9 mouse cellular contexts compared by ENCODE assay signal in the genomic region with DNA sequence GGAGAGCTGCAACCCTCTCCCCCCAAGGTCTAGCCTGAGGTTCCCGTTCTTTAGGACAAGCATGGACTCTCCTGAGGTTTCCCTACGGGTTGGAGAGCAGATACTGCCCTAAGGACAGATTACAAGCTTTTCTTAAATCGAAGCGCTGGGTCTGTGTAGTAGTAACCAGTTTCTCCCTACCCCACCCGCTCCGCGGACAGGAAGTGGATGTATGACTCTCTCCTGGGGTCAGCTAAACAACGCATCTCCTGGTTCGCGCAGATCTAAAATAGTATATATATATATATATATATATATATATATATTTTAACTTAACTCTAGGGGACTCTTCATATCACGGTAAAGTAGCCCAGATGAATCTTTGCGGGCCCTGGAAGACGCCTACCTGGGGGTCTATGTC. TPM values are rescaled to one million over a fixed set of nuclear protein-coding genes. Genes with fewer than 3 reads are reported as not detected.
A peak's percentile ranks its signal among the peaks of the same experiment; 100 is the strongest.
DNase-seq lines count a peak whose midpoint lies in the region; ATAC-seq and TF ChIP-seq lines count a peak whose summit lies in the region.
"Had no signal": no experiment of that assay in that cellular context is flagged by ENCODE, and none has a peak within 500 bp of the region (broad histone marks: within the 10 kb centered on the region; RNA-seq: fewer than 3 reads in every experiment).

No protein-coding gene starts in this region.

- DNase-seq in heart, adult 2 months: no peak
- DNase-seq in heart, postnatal 4 days: no peak
- peak; percentile 29 for DNase-seq in MN1 (ENCODE audit: low spot score)
- no peak for DNase-seq in heart, postnatal 0 days (ENCODE audit: low spot score)
- DNase-seq in midbrain, embryonic 11.5 days (ENCODE audit: low spot score, missing footprints): peak; percentile 89
- no peak for DNase-seq in natural killer cell, adult 2 months (ENCODE audit: low spot score in 2 of 2)
- DNase-seq in layer of hippocampus, postnatal 25 days (ENCODE audit: extremely low spot score in 1 of 2, low spot score in 1 of 2): no peak
- DNase-seq in layer of hippocampus, adult 9-11 months: no peak

- intact Hi-C loops in heart, adult 2 months (cut with DNase I): no loop called here

- H3K27ac ChIP-seq in heart, adult 2 months: no peak overlapping the region
- no peak overlapping the region for H3K27ac ChIP-seq in heart, postnatal 0 days (ENCODE audit: low read depth)
- H3K27ac ChIP-seq in midbrain, embryonic 11.5 days (ENCODE audit: low read depth, low read length): no peak overlapping the region

- TF ChIP-seq POLR2A in heart, adult 2 months (IDR thresholded peaks at IDR 0.05; ENCODE audit: insufficient read depth, low read depth, low read length): no peak

- no peaks in the 10 kb centered on the region for H3K27me3 ChIP-seq in heart, adult 2 months (ENCODE audit: control insufficient read depth, insufficient read depth, low read length)
- no peaks in the 10 kb centered on the region for H3K27me3 ChIP-seq in heart, postnatal 0 days (ENCODE audit: control insufficient read depth, insufficient read depth, low read length)
- H3K27me3 ChIP-seq in midbrain, embryonic 11.5 days (ENCODE audit: control insufficient read depth, insufficient read depth, low read length): no peaks in the 10 kb centered on the region
- H3K27me3 ChIP-seq: CH12.LX had no signal

- H3K4me2 ChIP-seq in heart, postnatal 0 days (ENCODE audit: low read depth, low read length): peak overlapping the region; percentile 82
- peak overlapping the region; percentile 86 for H3K4me2 ChIP-seq in midbrain, embryonic 11.5 days

- no peak for TF ChIP-seq CTCF in heart, adult 2 months (IDR thresholded peaks at IDR 0.05)
- TF ChIP-seq CTCF in heart, postnatal 0 days (IDR thresholded peaks at IDR 0.05; ENCODE audit: low read depth): no peak

- no peak for TF ChIP-seq EP300 in heart, adult 2 months (IDR thresholded peaks at IDR 0.05; ENCODE audit: insufficient read depth, low read depth, low read length)
- TF ChIP-seq EP300 in heart, postnatal 0 days (IDR thresholded peaks at IDR 0.05; ENCODE audit: low read depth): no peak

- peaks cover 2% of the 10 kb centered on the region; the same call in 1 of the 2 replicates for H3K4me1 ChIP-seq in heart, adult 2 months (ENCODE audit: control insufficient read depth, insufficient read depth, low read length)
- H3K4me1 ChIP-seq in heart, postnatal 0 days (ENCODE audit: control insufficient read depth, insufficient read depth): 0 out of 2 replicates have a peak, but pooled peaks cover 8% of the 10 kb centered on the region
- H3K4me1 ChIP-seq in midbrain, embryonic 11.5 days (ENCODE audit: control insufficient read depth, insufficient read depth, low read length): no peaks in the 10 kb centered on the region

- WGBS in heart, adult 2 months: 7% methylated on average over 13 of the region's 13 CpGs
- WGBS in heart, postnatal 0 days: 4% methylated on average over 13 of the region's 13 CpGs
- WGBS in midbrain, embryonic 11.5 days: 9% methylated on average over 13 of the region's 13 CpGs

- no peaks in the 10 kb centered on the region for H3K36me3 ChIP-seq in heart, adult 2 months (ENCODE audit: control insufficient read depth, insufficient read depth, low read length)
- no peaks in the 10 kb centered on the region for H3K36me3 ChIP-seq in heart, postnatal 0 days (replicated peaks; ENCODE audit: control insufficient read depth, insufficient read depth, low read length)
- H3K36me3 ChIP-seq in midbrain, embryonic 11.5 days (ENCODE audit: control insufficient read depth, insufficient read depth, low read length): no peaks in the 10 kb centered on the region

- H3K9ac ChIP-seq in heart, adult 2 months (ENCODE audit: low read depth, low read length): peak overlapping the region; percentile 30; the same call in 1 of the 2 replicates
- H3K9ac ChIP-seq in heart, postnatal 0 days (replicated peaks; ENCODE audit: low read depth, low read length): peak overlapping the region; percentile 63
- peak overlapping the region; percentile 73 for H3K9ac ChIP-seq in midbrain, embryonic 11.5 days (ENCODE audit: low read length)

- H3K9me3 ChIP-seq in heart, postnatal 0 days (replicated peaks; ENCODE audit: control insufficient read depth, low read length): no peaks in the 10 kb centered on the region
- H3K9me3 ChIP-seq in midbrain, embryonic 11.5 days (ENCODE audit: control insufficient read depth, low read length): no peaks in the 10 kb centered on the region

- ATAC-seq in heart, postnatal 0 days (ENCODE audit: insufficient read depth, low read depth): peak; percentile 21; the same call in 1 of the 2 replicates
- ATAC-seq in midbrain, embryonic 11.5 days (ENCODE audit: low FRiP score): peak; percentile 3; the same call in 1 of the 2 replicates

- H3K4me3 ChIP-seq in heart, adult 2 months: peak overlapping the region; percentile 65
- peak overlapping the region; percentile 55 for H3K4me3 ChIP-seq in heart, postnatal 0 days (ENCODE audit: low read depth, low read length)
- peak overlapping the region; percentile 52 for H3K4me3 ChIP-seq in midbrain, embryonic 11.5 days (ENCODE audit: low read depth, low read length)

- no peaks in the 10 kb centered on the region for H3K79me2 ChIP-seq in heart, adult 2 months (replicated peaks; ENCODE audit: control insufficient read depth, insufficient read depth, low read length)

RNA-seq across cellular contexts. Expression of a gene that starts 0.6 kb away (rescaled TPM):
- under 1 TPM; 0.50 to 0.75 TPM for total RNA-seq in heart, adult 2 months (2021)
- 0.49 and 0.76 TPM in 2 replicates for polyA plus RNA-seq in heart, adult 2 months (2012; rRNA removed)
- total RNA-seq in heart, postnatal 4 days (2021): 1 to 10 TPM; 4.4 to 5.5 TPM
- total RNA-seq in heart, postnatal 0 days (2014; rRNA removed; ENCODE audit: low replicate concordance): 5.4 and 8.7 TPM in 2 replicates
- 10.2 and 10.8 TPM in 2 replicates for polyA plus RNA-seq in heart, postnatal 0 days (2015; fragmentation: Nextera tagmentation; extraction: Ambion mirVana)
- polyA plus RNA-seq in midbrain, embryonic 11.5 days (2014; fragmentation: Nextera tagmentation; extraction: Ambion mirVana): 12.3 and 14.6 TPM in 2 replicates
- total RNA-seq in layer of hippocampus, postnatal 25 days (2021): 1 to 10 TPM; 1.9 to 3.3 TPM

Comparison
In these comparisons a context has a peak if more than half of its experiments do, and no peak if none do; other contexts are left out.
1. DNase-seq: peak in MN1 (single experiment) and midbrain, embryonic 11.5 days (single experiment); none in heart, adult 2 months (0 of 2), heart, postnatal 4 days (single experiment), heart, postnatal 0 days (single experiment), natural killer cell, adult 2 months (0 of 2), layer of hippocampus, postnatal 25 days (0 of 2) and layer of hippocampus, adult 9-11 months (single experiment).
2. Peak in every context shown above with its lines, with median percentiles within 50 percentile points of each other: H3K4me3 ChIP-seq and H3K9ac ChIP-seq.